Mouse (Mus musculus): Measurements from ENCODE around the gene Mobp. TPM values are rescaled to one million over a fixed set of nuclear protein-coding genes. Genes with fewer than 3 reads are reported as not detected.
A peak's percentile ranks its signal among the peaks of the same experiment; 100 is the strongest.

Gene Mobp
- polyA plus RNA-seq, 1 experiment from 2014 or later = 0.22 TPM

GRCm38 (mm10) chr9:120201743-120202142 is 52.2 kb downstream of the Mobp start:
- no peak overlapping the region for H3K4me3 ChIP-seq
- DNase-seq (ENCODE audit: low spot score) = no peak
- 87% methylated on average over 7 of the region's 7 CpGs for WGBS
- H3K27ac ChIP-seq (replicated peaks) = no peak overlapping the region
- no peaks in the 10 kb centered on the region for H3K27me3 ChIP-seq (ENCODE audit: low read depth, poor library complexity, severe bottlenecking)
- no peaks in the 10 kb centered on the region for H3K36me3 ChIP-seq
- no peaks in the 10 kb centered on the region for H3K4me1 ChIP-seq
- no peaks in the 10 kb centered on the region for H3K9me3 ChIP-seq (replicated peaks)

DNA sequence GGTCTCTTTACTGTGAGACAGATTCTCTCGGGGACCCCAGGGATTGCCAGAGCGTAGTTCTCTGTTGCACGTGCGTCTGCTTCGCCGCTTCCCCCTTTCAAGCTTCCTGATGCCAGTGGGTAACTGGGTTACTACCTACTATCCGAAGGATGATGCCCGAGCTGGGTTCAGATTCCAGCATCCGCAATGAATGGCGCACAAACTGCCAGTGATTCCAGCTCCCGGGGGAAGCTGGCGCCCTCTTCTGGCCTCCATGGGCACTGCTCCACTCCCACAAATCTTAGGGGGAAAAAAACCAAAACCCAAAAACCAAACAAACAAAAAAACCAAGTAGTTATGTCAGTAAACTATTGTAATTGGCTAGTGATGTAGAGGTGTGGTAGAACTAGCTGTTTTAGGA is 53.2 kb downstream of the Mobp start:
- H3K4me1 ChIP-seq = no peaks in the 10 kb centered on the region
- 29% methylated on average over 12 of the region's 12 CpGs for WGBS
- no peaks in the 10 kb centered on the region for H3K36me3 ChIP-seq
- no peak overlapping the region for H3K27ac ChIP-seq (replicated peaks)
- peak; percentile 22 for DNase-seq (ENCODE audit: low spot score)
- H3K9me3 ChIP-seq (replicated peaks) = no peaks in the 10 kb centered on the region
- no peaks in the 10 kb centered on the region for H3K27me3 ChIP-seq (ENCODE audit: low read depth, poor library complexity, severe bottlenecking)
- peak overlapping the region; percentile 14; the same call in 1 of the 2 replicates for H3K4me3 ChIP-seq

DNA sequence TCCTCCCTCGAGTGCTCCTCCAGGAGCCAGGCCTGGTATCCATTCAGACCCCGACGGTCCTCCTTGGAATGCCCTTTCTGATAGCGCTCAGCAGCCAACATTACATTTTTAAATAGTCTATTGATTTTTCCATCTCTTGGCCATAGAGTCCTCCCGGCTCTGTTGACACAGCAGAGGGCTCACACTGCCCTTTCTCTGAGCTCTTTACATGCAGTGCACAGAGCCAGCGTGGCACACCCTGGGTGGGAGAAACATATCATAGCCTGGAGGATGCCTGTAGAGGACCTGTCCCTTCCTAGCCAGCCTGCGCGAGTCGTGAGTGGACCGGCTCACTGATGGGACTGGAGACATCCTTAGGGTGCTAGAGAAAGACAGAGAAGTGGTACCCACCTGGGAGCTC is 54.4 kb downstream of the Mobp start:
- no peaks in the 10 kb centered on the region for H3K4me1 ChIP-seq
- DNase-seq (ENCODE audit: low spot score) = no peak
- no peaks in the 10 kb centered on the region for H3K36me3 ChIP-seq
- no peak overlapping the region for H3K27ac ChIP-seq (replicated peaks)
- no peaks in the 10 kb centered on the region for H3K9me3 ChIP-seq (replicated peaks)
- no peak overlapping the region for H3K4me3 ChIP-seq
- H3K27me3 ChIP-seq (ENCODE audit: low read depth, poor library complexity, severe bottlenecking) = no peaks in the 10 kb centered on the region
- 88% methylated on average over 10 of the region's 10 CpGs for WGBS

- H3K27ac ChIP-seq (replicated peaks) = no peak overlapping the region
- WGBS = 82% methylated on average over 17 of the region's 17 CpGs
- no peaks in the 10 kb centered on the region for H3K27me3 ChIP-seq (ENCODE audit: low read depth, poor library complexity, severe bottlenecking)
- no peak for DNase-seq (ENCODE audit: low spot score)
- H3K4me3 ChIP-seq = no peak overlapping the region
- no peaks in the 10 kb centered on the region for H3K36me3 ChIP-seq
- H3K4me1 ChIP-seq = no peaks in the 10 kb centered on the region
- no peaks in the 10 kb centered on the region for H3K9me3 ChIP-seq (replicated peaks)
These were observed 57.4 kb downstream of the Mobp start for GRCm38 (mm10) chr9:120206897-120207296.

- Histone ChIP-seq H3K4me3 (no peak overlapping the region), H3K36me3 (no peaks in the 10 kb centered on the region), H3K27me3 (ENCODE audit: low read depth, poor library complexity, severe bottlenecking) (no peaks in the 10 kb centered on the region), H3K27ac (replicated peaks) (no peak overlapping the region), H3K4me1 (no peaks in the 10 kb centered on the region), H3K9me3 (replicated peaks) (no peaks in the 10 kb centered on the region)
- WGBS = 74% methylated on average over 4 of the region's 4 CpGs
- peak; percentile 41 for DNase-seq (ENCODE audit: low spot score)
These were observed 60.6 kb downstream of the Mobp start for GRCm38 (mm10) chr9:120210068-120210467.

- DNase-seq (ENCODE audit: low spot score) = no peak
- WGBS = 84% methylated on average over 4 of the region's 4 CpGs
- Histone ChIP-seq H3K27me3 (ENCODE audit: low read depth, poor library complexity, severe bottlenecking) (no peaks in the 10 kb centered on the region), H3K4me1 (no peaks in the 10 kb centered on the region), H3K36me3 (no peaks in the 10 kb centered on the region), H3K27ac (replicated peaks) (no peak overlapping the region), H3K4me3 (no peak overlapping the region), H3K9me3 (replicated peaks) (no peaks in the 10 kb centered on the region)
These were observed 61.4 kb downstream of the Mobp start for GRCm38 (mm10) chr9:120210865-120211264.

- H3K9me3 ChIP-seq (replicated peaks) = no peaks in the 10 kb centered on the region
- no peak for DNase-seq (ENCODE audit: low spot score)
- H3K36me3 ChIP-seq = no peaks in the 10 kb centered on the region
- no peak overlapping the region for H3K4me3 ChIP-seq
- H3K27ac ChIP-seq (replicated peaks) = no peak overlapping the region
- WGBS = 81% methylated on average over 6 of the region's 6 CpGs
- H3K4me1 ChIP-seq = no peaks in the 10 kb centered on the region
- no peaks in the 10 kb centered on the region for H3K27me3 ChIP-seq (ENCODE audit: low read depth, poor library complexity, severe bottlenecking)
These were observed 63.4 kb downstream of the Mobp start for GRCm38 (mm10) chr9:120212936-120213335.

- Histone ChIP-seq H3K4me1 (no peaks in the 10 kb centered on the region), H3K36me3 (no peaks in the 10 kb centered on the region), H3K27me3 (ENCODE audit: low read depth, poor library complexity, severe bottlenecking) (no peaks in the 10 kb centered on the region), H3K4me3 (no peak overlapping the region), H3K27ac (replicated peaks) (no peak overlapping the region), H3K9me3 (replicated peaks) (no peaks in the 10 kb centered on the region)
- no peak for DNase-seq (ENCODE audit: low spot score)
- 90% methylated on average over 11 of the region's 11 CpGs for WGBS
These were observed 65.5 kb downstream of the Mobp start for GRCm38 (mm10) chr9:120214978-120215495.

DNA sequence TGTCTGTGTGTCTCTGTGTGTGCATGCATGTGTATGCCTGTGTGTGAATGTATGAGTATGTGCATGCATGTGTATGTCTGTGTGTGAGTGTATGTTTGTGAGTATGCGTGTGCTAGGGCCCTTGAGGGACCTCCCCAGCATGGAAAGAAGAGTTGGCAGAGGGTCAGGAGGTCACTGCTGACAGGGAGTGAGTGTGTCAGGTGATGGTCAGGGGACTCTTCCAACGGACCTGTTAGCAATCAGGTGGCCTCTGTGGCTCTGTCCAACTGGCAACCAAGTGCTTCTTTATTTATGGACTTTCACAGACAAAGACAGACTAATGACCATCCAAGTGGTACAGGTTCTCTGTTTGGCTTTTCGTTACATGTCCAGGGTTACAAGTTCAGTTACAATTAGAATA is 69.9 kb downstream of the Mobp start:
- no peak overlapping the region for H3K27ac ChIP-seq (replicated peaks)
- no peak overlapping the region for H3K4me3 ChIP-seq
- 77% methylated on average over 3 of the region's 3 CpGs for WGBS
- no peaks in the 10 kb centered on the region for H3K36me3 ChIP-seq
- no peak for DNase-seq (ENCODE audit: low spot score)
- no peaks in the 10 kb centered on the region for H3K9me3 ChIP-seq (replicated peaks)
- no peaks in the 10 kb centered on the region for H3K27me3 ChIP-seq (ENCODE audit: low read depth, poor library complexity, severe bottlenecking)
- H3K4me1 ChIP-seq = peaks cover 12% of the 10 kb centered on the region

Other genes with a start within 250 kb of the Mobp start
- 27.3 and 29.4 TPM in 2 replicates for gene Gorasp1, start 212.1 kb upstream of the Mobp start, polyA plus RNA-seq (2016; fragmentation: Nextera tagmentation; extraction: Ambion mirVana)
- gene Ttc21a, start 212.1 kb upstream of the Mobp start, polyA plus RNA-seq (2016; fragmentation: Nextera tagmentation; extraction: Ambion mirVana) = 0.16 and 0.42 TPM in 2 replicates
- 1.9 and 2.7 TPM in 2 replicates for gene Csrnp1, start 165.0 kb upstream of the Mobp start, polyA plus RNA-seq (2016; fragmentation: Nextera tagmentation; extraction: Ambion mirVana)
- not detected in 2 replicates for gene Xirp1, start 126.1 kb upstream of the Mobp start, polyA plus RNA-seq (2016; fragmentation: Nextera tagmentation; extraction: Ambion mirVana)
- 5.9 and 6.7 TPM in 2 replicates for gene Cx3cr1, start 79.8 kb upstream of the Mobp start, polyA plus RNA-seq (2016; fragmentation: Nextera tagmentation; extraction: Ambion mirVana)
- not detected in 2 replicates for gene Ccr8, start 57.6 kb upstream of the Mobp start, polyA plus RNA-seq (2016; fragmentation: Nextera tagmentation; extraction: Ambion mirVana)
- 40.4 and 42.1 TPM in 2 replicates for gene Slc25a38, start 39.3 kb upstream of the Mobp start, polyA plus RNA-seq (2016; fragmentation: Nextera tagmentation; extraction: Ambion mirVana)
- 1,349 and 1,575 TPM in 2 replicates for gene Rpsa, start 22.0 kb upstream of the Mobp start, polyA plus RNA-seq (2016; fragmentation: Nextera tagmentation; extraction: Ambion mirVana)
- gene Myrip, start 151.8 kb downstream of the Mobp start, polyA plus RNA-seq (2016; fragmentation: Nextera tagmentation; extraction: Ambion mirVana) = 0.43 and 0.79 TPM in 2 replicates

All from midbrain, embryonic 10.5 days (tissue).